Mouse (Mus musculus): Measurements from ENCODE around the gene Dpp6. TPM values are rescaled to one million over a fixed set of nuclear protein-coding genes. Genes with fewer than 3 reads are reported as not detected.
A peak's percentile ranks its signal among the peaks of the same experiment; 100 is the strongest.

Gene Dpp6
- polyA plus RNA-seq, 1 experiment from 2014 or later: 88.3 TPM

DNA sequence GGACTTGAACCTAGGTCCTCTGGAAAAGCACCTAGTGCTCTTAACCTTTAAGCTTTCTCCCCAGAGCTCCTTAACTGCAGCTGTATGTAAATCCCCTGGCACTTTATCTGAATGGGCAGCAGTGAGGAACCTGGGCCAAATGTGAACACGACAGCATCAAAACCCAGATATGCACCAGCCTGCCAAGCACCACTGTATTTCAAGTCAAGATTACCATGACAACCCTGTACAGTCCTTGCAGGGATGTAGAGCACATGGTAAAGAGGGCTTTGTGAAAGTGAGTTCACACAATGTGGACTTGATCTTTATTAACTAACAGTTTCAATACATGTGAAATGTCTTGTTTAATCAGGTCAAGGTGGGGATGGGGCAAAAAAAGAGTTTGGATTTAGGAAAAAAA is 162.3 kb downstream of the Dpp6 start:
- 28% methylated on average over 1 of the region's 1 CpGs for WGBS
- Histone ChIP-seq H3K27ac (replicated peaks) (no peak overlapping the region), H3K9ac (replicated peaks) (no peak overlapping the region), H3K27me3 (replicated peaks) (no peaks in the 10 kb centered on the region), H3K9me3 (replicated peaks) (no peaks in the 10 kb centered on the region), H3K4me2 (no peak overlapping the region), H3K36me3 (no peaks in the 10 kb centered on the region), H3K4me3 (replicated peaks) (no peak overlapping the region), H3K4me1 (peaks cover 5% of the 10 kb centered on the region; the same call in 1 of the 2 replicates)
- peak; percentile 72; the same call in 1 of the 2 replicates for ATAC-seq (ENCODE audit: low FRiP score)

DNA sequence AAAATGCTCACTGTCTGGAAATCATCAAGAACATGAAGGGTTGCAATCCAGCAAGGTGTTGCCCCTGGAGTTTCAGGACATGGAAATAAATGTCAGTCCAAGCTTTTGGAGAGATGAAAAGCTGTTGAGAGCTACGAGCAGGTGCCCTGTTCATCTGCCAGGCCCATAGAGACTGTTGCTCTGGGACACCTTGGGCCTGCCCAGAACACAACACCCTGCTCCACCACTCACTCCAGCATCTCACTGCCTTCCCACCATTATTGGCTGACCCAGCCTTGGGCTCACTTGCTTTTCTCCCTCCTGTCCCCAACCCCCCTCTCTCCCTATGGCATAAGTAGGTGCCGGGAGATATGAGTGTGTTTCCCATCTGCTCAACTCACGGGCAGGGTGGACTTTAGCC is 162.8 kb downstream of the Dpp6 start:
- ATAC-seq (ENCODE audit: low FRiP score): peak; percentile 55; the same call in 1 of the 2 replicates
- H3K4me2 ChIP-seq: no peak overlapping the region
- WGBS: 61% methylated on average over 3 of the region's 3 CpGs

DNA sequence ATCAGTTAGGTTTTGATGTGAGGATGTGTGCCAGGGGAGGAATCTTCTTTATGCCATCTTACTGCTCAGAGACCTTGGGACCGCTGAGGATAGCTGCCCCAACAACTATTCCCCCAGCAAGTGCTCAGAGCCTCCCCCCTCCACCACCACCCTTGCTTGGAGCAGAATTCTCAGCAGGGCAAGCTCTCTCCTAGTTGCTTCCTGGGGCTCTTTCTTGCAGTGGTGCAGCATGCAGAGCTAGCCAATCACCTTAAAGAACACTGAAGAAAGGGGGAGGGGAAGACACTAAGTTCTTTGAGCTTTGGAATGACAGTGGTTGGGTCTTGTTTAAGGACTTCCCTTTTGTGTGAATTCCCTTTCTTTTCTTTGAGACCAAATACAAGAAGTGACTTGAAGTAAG is 168.1 kb downstream of the Dpp6 start:
- no peak for ATAC-seq (ENCODE audit: low FRiP score)
- no peak overlapping the region for H3K4me3 ChIP-seq (replicated peaks)
- H3K27ac ChIP-seq (replicated peaks): no peak overlapping the region
- H3K36me3 ChIP-seq: no peaks in the 10 kb centered on the region
- no peaks in the 10 kb centered on the region for H3K9me3 ChIP-seq (replicated peaks)
- H3K9ac ChIP-seq (replicated peaks): no peak overlapping the region
- no peaks in the 10 kb centered on the region for H3K27me3 ChIP-seq (replicated peaks)
- 13% methylated on average over 1 of the region's 1 CpGs for WGBS
- H3K4me1 ChIP-seq: no peaks in the 10 kb centered on the region
- H3K4me2 ChIP-seq: no peak overlapping the region

More for the DNA sequence above, 162.8 kb downstream of the Dpp6 start:
- Histone ChIP-seq H3K4me1 (peaks cover 5% of the 10 kb centered on the region; the same call in 1 of the 2 replicates), H3K36me3 (no peaks in the 10 kb centered on the region), H3K27me3 (replicated peaks) (no peaks in the 10 kb centered on the region), H3K4me3 (replicated peaks) (no peak overlapping the region), H3K27ac (replicated peaks) (no peak overlapping the region), H3K9ac (replicated peaks) (no peak overlapping the region), H3K9me3 (replicated peaks) (no peaks in the 10 kb centered on the region)

DNA sequence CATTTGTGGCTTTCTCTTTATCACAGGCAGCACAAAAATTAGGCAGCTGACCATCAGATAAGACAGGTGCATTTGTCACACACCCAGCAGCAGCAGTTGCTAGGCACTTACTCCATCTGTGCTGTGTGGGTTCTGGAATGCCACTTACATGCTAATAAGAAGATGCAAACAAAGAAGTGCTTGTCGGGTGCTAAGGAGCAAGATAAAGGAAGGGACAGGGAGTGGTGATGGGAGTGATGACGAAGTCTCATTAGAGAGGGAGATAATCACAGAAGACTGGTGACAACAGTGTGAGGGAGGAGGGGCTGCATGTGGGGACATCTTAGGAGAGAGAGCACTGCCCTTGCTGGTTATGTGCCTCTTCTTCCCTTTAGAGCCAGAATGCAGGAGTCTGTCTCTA is 174.6 kb downstream of the Dpp6 start:
- no peak overlapping the region for H3K4me2 ChIP-seq
- WGBS: 2% methylated on average over 2 of the region's 2 CpGs
- ATAC-seq (ENCODE audit: low FRiP score): 0 out of 2 replicates have a peak, but pooled peaks have one; percentile 41
- no peaks in the 10 kb centered on the region for H3K9me3 ChIP-seq (replicated peaks)
- H3K4me3 ChIP-seq (replicated peaks): no peak overlapping the region
- peak overlapping the region; percentile 28; the same call in 1 of the 2 replicates for H3K27ac ChIP-seq (replicated peaks)
- no peaks in the 10 kb centered on the region for H3K27me3 ChIP-seq (replicated peaks)
- H3K9ac ChIP-seq (replicated peaks): no peak overlapping the region
- H3K36me3 ChIP-seq: no peaks in the 10 kb centered on the region
- H3K4me1 ChIP-seq: no peaks in the 10 kb centered on the region

DNA sequence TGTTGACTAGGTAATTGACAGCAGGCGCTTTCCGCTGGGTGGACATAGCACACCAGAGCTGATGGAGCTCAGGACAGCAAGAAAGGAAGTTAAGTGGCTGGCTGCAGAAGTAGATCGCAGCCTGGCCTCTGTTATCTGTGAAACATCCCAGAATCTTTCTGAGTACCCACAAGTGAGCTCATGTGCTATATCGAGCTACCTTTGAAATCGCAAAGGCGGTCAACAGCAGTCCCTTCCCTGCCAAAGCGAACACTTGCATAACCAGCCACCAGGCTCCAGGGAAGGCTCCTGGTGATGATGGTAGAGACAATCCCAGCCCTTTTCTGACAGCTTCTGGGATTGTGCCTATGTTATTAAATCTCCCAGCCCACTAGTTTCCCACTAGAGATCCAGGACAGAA is 186.5 kb downstream of the Dpp6 start:
- Histone ChIP-seq H3K9me3 (replicated peaks) (no peaks in the 10 kb centered on the region), H3K9ac (replicated peaks) (no peak overlapping the region), H3K4me3 (replicated peaks) (no peak overlapping the region), H3K27ac (replicated peaks) (no peak overlapping the region), H3K27me3 (replicated peaks) (no peaks in the 10 kb centered on the region), H3K4me2 (no peak overlapping the region), H3K36me3 (no peaks in the 10 kb centered on the region), H3K4me1 (no peaks in the 10 kb centered on the region)
- WGBS: 97% methylated on average over 7 of the region's 7 CpGs
- ATAC-seq (ENCODE audit: low FRiP score): no peak

DNA sequence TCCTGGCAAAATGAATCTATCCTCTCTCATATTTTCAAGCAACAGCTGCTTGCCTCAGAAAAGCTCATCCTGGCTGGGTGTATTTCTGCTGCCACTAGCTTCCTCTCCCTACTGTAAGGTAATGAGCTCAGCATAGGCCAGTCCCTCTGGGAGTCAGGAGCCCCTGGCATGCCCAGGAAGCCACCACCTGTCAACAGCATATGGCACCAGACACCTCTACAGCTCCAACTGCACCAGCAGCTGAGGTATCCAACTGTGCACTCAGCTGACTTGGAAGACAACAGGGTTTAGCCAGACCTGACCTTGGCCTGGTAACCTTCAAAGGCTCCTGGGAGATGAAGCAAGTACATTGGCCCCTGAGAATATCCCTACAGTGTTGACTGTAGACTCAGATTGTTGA is 192.2 kb downstream of the Dpp6 start:
- Histone ChIP-seq H3K36me3 (no peaks in the 10 kb centered on the region), H3K27me3 (replicated peaks) (no peaks in the 10 kb centered on the region), H3K9ac (replicated peaks) (no peak overlapping the region), H3K4me3 (replicated peaks) (no peak overlapping the region), H3K27ac (replicated peaks) (no peak overlapping the region), H3K9me3 (replicated peaks) (no peaks in the 10 kb centered on the region), H3K4me1 (0 out of 2 replicates have a peak, but pooled peaks cover 5% of the 10 kb centered on the region), H3K4me2 (no peak overlapping the region)
- ATAC-seq (ENCODE audit: low FRiP score): no peak

DNA sequence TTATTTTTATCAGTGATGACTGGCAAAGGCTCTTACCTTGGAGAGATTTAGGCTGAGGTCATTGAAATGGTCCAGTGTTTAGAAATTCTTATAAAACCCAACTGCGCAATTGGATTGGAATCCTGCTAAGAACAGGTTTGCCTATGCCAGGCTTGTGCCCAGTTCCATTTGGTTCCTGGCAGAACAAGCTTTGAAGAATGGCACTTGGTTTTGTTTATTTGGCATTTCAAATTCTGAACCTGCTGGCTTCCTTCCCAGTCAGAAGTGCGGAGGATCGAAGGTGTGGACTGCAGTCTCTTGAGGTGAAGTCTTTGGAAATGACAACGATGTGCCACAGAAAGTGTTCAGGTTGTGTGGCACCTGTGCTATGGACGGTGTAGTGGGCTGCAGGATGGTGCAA is 193.6 kb downstream of the Dpp6 start:
- 88% methylated on average over 5 of the region's 5 CpGs for WGBS
- H3K4me2 ChIP-seq: no peak overlapping the region
- ATAC-seq (ENCODE audit: low FRiP score): no peak

DNA sequence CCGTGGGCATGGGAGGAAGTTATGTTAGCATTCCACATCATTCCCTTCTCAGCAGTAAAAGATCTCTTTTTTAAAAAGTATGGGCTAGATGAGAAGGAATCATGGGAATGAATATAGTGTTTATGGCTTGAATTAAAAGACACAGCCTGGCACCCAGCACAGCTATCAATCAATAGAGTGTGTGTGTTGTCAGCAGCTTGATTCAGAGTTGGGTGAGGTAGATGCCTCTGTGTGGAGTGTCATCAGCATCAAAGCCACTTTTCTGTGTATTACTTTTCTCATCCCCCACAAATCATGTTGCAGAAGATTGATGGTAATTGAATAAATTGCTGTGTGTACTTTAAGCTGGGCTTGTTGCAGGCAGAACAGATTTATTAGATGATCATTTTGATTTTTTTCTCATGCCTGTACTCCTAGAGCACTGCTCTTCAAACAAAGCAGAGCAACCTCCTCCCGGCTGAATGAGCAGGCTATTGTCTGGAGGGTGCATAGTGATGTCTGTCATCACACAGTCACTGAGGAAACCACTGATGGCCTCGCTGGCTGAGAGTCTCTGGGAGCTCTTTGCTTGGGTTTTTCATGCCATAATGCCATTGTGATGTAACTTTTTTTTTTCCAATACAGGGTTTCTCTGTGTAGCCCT is 201.4 kb downstream of the Dpp6 start:
- Histone ChIP-seq H3K9ac (replicated peaks) (no peak overlapping the region), H3K36me3 (no peaks in the 10 kb centered on the region), H3K4me1 (0 out of 2 replicates have a peak, but pooled peaks cover 3% of the 10 kb centered on the region), H3K4me3 (replicated peaks) (no peak overlapping the region), H3K27ac (replicated peaks) (no peak overlapping the region), H3K4me2 (no peak overlapping the region), H3K9me3 (replicated peaks) (no peaks in the 10 kb centered on the region), H3K27me3 (replicated peaks) (no peaks in the 10 kb centered on the region)
- 41% methylated on average over 3 of the region's 3 CpGs for WGBS
- ATAC-seq (ENCODE audit: low FRiP score): peak; percentile 79

More for the DNA sequence above, 193.6 kb downstream of the Dpp6 start:
- Histone ChIP-seq H3K36me3 (no peaks in the 10 kb centered on the region), H3K27me3 (replicated peaks) (no peaks in the 10 kb centered on the region), H3K4me1 (0 out of 2 replicates have a peak, but pooled peaks cover 5% of the 10 kb centered on the region), H3K4me3 (replicated peaks) (no peak overlapping the region), H3K9ac (replicated peaks) (no peak overlapping the region), H3K27ac (replicated peaks) (no peak overlapping the region), H3K9me3 (replicated peaks) (no peaks in the 10 kb centered on the region)

DNA sequence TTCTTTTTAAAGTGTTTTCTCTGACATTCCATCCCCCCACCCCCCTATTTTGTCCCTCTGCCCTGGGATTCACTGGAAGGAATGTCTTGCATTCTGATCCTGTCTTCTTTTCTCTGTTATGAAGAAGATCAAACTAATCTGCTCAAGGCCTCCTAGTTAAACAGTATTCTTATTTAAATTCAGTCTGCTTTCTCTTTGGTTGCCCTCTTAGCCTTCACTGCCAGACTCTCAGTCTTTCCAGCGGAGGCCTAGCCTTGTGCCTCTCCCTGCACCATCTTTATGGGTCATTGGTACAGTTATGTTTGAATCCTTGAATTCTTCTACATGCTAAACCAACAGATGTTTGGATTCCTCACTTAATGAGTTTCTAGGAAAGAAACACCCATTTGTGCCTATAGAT is 211.6 kb downstream of the Dpp6 start:
- no peaks in the 10 kb centered on the region for H3K9me3 ChIP-seq (replicated peaks)
- no peak overlapping the region for H3K27ac ChIP-seq (replicated peaks)
- no peaks in the 10 kb centered on the region for H3K4me1 ChIP-seq
- WGBS: 69% methylated on average over 1 of the region's 1 CpGs
- H3K4me2 ChIP-seq: no peak overlapping the region
- no peaks in the 10 kb centered on the region for H3K36me3 ChIP-seq
- H3K9ac ChIP-seq (replicated peaks): no peak overlapping the region
- no peak for ATAC-seq (ENCODE audit: low FRiP score)
- no peaks in the 10 kb centered on the region for H3K27me3 ChIP-seq (replicated peaks)
- no peak overlapping the region for H3K4me3 ChIP-seq (replicated peaks)

DNA sequence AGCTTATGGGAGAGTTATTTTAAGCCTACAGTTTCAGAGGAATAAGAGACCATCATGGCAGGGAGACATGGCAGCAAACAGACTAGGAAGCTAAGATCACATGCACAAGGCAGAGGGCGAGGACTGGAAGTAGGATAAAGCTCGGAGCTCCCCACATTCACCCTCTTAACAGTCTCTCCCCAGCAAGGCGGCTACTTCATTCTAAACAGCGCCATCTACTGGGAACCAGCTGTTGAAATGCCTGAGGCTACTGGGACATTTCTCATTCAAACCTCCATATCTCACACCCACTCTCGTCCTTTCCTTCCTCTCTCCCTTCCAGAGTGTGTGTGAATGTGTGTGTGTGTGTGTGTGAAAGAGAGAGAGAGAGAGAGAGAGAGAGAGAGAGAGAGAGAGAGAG is 212.8 kb downstream of the Dpp6 start:
- ATAC-seq (ENCODE audit: low FRiP score): no peak
- Histone ChIP-seq H3K27me3 (replicated peaks) (no peaks in the 10 kb centered on the region), H3K4me3 (replicated peaks) (no peak overlapping the region), H3K9me3 (replicated peaks) (no peaks in the 10 kb centered on the region), H3K36me3 (no peaks in the 10 kb centered on the region), H3K9ac (replicated peaks) (no peak overlapping the region), H3K4me1 (no peaks in the 10 kb centered on the region; the same call in 1 of the 2 replicates), H3K4me2 (no peak overlapping the region), H3K27ac (replicated peaks) (no peak overlapping the region)
- WGBS: 16% methylated on average over 5 of the region's 5 CpGs

DNA sequence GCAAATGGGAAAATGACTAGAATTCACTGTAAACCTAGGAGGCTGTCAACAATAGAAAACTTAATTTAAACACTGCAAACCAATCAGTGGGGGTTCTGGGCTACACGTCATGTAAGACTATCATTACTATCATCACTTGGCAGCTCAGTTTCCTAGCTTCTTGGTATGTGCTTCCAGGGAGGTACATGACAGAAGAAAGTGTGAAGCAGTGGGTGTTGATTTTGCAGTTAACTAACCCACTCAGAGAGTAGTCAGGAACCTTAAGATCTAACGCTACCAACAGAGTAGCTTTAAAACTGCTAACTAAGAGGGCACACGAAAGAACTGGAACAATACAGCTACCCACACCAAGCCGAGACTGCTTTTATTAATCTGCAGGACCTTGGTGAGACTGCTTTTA is 217.9 kb downstream of the Dpp6 start:
- H3K27ac ChIP-seq (replicated peaks): no peak overlapping the region
- H3K4me1 ChIP-seq: no peaks in the 10 kb centered on the region; the same call in 1 of the 2 replicates
- no peaks in the 10 kb centered on the region for H3K27me3 ChIP-seq (replicated peaks)
- H3K4me3 ChIP-seq (replicated peaks): no peak overlapping the region
- no peak for ATAC-seq (ENCODE audit: low FRiP score)
- no peak overlapping the region for H3K4me2 ChIP-seq
- no peaks in the 10 kb centered on the region for H3K36me3 ChIP-seq
- no peak overlapping the region for H3K9ac ChIP-seq (replicated peaks)
- H3K9me3 ChIP-seq (replicated peaks): no peaks in the 10 kb centered on the region
- WGBS: 73% methylated on average over 4 of the region's 4 CpGs

DNA sequence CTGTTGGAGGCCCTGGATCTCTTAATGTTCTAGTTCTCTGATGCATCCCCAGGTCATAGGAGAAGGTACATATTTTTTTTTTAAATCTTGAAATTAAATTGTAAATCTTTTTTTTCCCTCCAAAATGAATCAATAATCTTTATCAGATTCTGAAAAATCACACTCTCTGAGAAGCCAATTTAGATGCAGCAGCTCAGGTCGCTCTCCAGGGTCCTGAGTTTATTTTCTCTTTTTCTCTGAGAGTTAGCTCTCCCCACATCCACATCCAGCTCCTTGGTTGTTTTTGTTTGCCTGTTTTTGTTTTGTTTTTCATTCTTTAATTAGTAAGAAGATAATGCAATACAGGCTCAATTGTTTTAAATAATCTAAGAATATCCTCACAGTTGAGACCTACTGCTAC is 218.3 kb downstream of the Dpp6 start:
- no peak for ATAC-seq (ENCODE audit: low FRiP score)
- Histone ChIP-seq H3K36me3 (no peaks in the 10 kb centered on the region), H3K9ac (replicated peaks) (no peak overlapping the region), H3K9me3 (replicated peaks) (no peaks in the 10 kb centered on the region), H3K27me3 (replicated peaks) (no peaks in the 10 kb centered on the region), H3K4me2 (no peak overlapping the region), H3K4me3 (replicated peaks) (no peak overlapping the region), H3K27ac (replicated peaks) (no peak overlapping the region), H3K4me1 (no peaks in the 10 kb centered on the region; the same call in 1 of the 2 replicates)
- 59% methylated on average over 1 of the region's 1 CpGs for WGBS
